Mouse (Mus musculus): Measurements from ENCODE around the gene Anp32e.
"Not testable (repeated sequence)": the region's sequence is repeated elsewhere in the genome, so short reads cannot be mapped to it uniquely, and the experiment has no call there.

Gene Anp32e

GRCm38 (mm10) chr3:95903753-95904502 lies 25.1 kb upstream of the Anp32e start:
- DNase-seq (ENCODE audit: low read depth, low spot score), result peak; percentile 39

GRCm38 (mm10) chr3:95904568-95904967 lies 24.5 kb upstream of the Anp32e start, which contains the start of gene Car14:
Car14 (minus strand) TSS chr3:95904691.
- peak; percentile 49 for DNase-seq (ENCODE audit: low read depth, low spot score)

- peak; percentile 76 for DNase-seq (ENCODE audit: low read depth, low spot score)
Measured at GRCm38 (mm10) chr3:95905146-95905939, 23.7 kb upstream of the Anp32e start.

GRCm38 (mm10) chr3:95905940-95906492 lies 23.0 kb upstream of the Anp32e start:
- DNase-seq (ENCODE audit: low read depth, low spot score), result peak; percentile 66

GRCm38 (mm10) chr3:95906860-95907259 lies 22.2 kb upstream of the Anp32e start:
- DNase-seq (ENCODE audit: low read depth, low spot score), result peak; percentile 77

- no peak for DNase-seq (ENCODE audit: low read depth, low spot score)
Measured at GRCm38 (mm10) chr3:95907613-95908012, 21.4 kb upstream of the Anp32e start.

- no peak for DNase-seq (ENCODE audit: low read depth, low spot score)
Measured at GRCm38 (mm10) chr3:95914706-95915105, 14.3 kb upstream of the Anp32e start.

GRCm38 (mm10) chr3:95916760-95917159 lies 12.3 kb upstream of the Anp32e start:
- DNase-seq (ENCODE audit: low read depth, low spot score), result no peak

GRCm38 (mm10) chr3:95920532-95920931 lies 8.5 kb upstream of the Anp32e start:
- DNase-seq (ENCODE audit: low read depth, low spot score), result not testable (repeated sequence)

- not testable (repeated sequence) for DNase-seq (ENCODE audit: low read depth, low spot score)
Measured at GRCm38 (mm10) chr3:95923429-95923828, 5.6 kb upstream of the Anp32e start.

GRCm38 (mm10) chr3:95924185-95924584 lies 4.9 kb upstream of the Anp32e start:
- DNase-seq (ENCODE audit: low read depth, low spot score), result no peak

GRCm38 (mm10) chr3:95925087-95925486 lies 4.0 kb upstream of the Anp32e start:
- DNase-seq (ENCODE audit: low read depth, low spot score), result no peak

- no peak for DNase-seq (ENCODE audit: low read depth, low spot score)
Measured at GRCm38 (mm10) chr3:95928261-95928657, 787 bp upstream of the Anp32e start.

GRCm38 (mm10) chr3:95929581-95930470 lies 780 bp downstream of the Anp32e start:
- peak; percentile 40 for DNase-seq (ENCODE audit: low read depth, low spot score)

GRCm38 (mm10) chr3:95930471-95930789 lies 1.4 kb downstream of the Anp32e start:
- no peak for DNase-seq (ENCODE audit: low read depth, low spot score)

GRCm38 (mm10) chr3:95931471-95931870 lies 2.4 kb downstream of the Anp32e start:
- DNase-seq (ENCODE audit: low read depth, low spot score), result no peak

- DNase-seq (ENCODE audit: low read depth, low spot score), result no peak
Measured at GRCm38 (mm10) chr3:95932157-95932556, 3.1 kb downstream of the Anp32e start.

- no peak for DNase-seq (ENCODE audit: low read depth, low spot score)
Measured at GRCm38 (mm10) chr3:95932566-95932965, 3.5 kb downstream of the Anp32e start.

- no peak for DNase-seq (ENCODE audit: low read depth, low spot score)
Measured at GRCm38 (mm10) chr3:95933111-95933750, 4.2 kb downstream of the Anp32e start.

- no peak for DNase-seq (ENCODE audit: low read depth, low spot score)
Measured at GRCm38 (mm10) chr3:95934448-95934847, 5.4 kb downstream of the Anp32e start.

GRCm38 (mm10) chr3:95938217-95938616 lies 9.2 kb downstream of the Anp32e start:
- DNase-seq (ENCODE audit: low read depth, low spot score), result no peak

Measured in forelimb bud, embryonic 11.5 days (tissue).